Mouse (Mus musculus): ENCODE data around the gene Skap1. TPM values are rescaled to one million over a fixed set of nuclear protein-coding genes. Genes with fewer than 3 reads are reported as not detected.

Skap1 gene
- polyA plus RNA-seq, 2 experiments = 0.11 to 0.14 TPM

DNA sequence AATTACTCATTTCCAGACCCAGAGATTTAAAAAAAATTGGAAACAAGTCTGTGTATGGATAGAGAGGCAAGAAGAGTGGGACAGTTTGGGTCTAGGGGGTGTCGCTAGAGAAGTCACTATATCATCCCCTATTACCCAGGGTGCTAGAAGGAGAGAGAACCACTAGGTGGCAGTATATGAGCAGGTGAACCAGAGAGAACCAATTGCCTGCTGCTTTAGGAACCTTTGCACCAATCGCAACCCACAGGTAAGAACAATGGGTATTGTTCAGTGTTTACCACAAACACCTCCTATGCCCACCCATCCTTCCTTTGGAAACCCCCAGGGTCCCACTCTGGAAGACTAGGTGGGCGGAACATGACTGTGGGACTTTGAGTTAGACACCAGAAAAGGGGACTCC, 295.6 kb downstream of the Skap1 start:
- Histone ChIP-seq H3K9ac (replicated peaks) (no peak overlapping the region), H3K27ac (no peak overlapping the region), H3K9me3 (ENCODE audit: control insufficient read depth, low read length) (no peaks in the 10 kb centered on the region), H3K4me1 (replicated peaks; ENCODE audit: control insufficient read depth in 2 of 2, insufficient read depth in 2 of 2, low read length in 1 of 2) (0 out of 4 replicates have a peak, but pooled peaks cover 0 to under 1% of the 10 kb centered on the region in 2 experiments), H3K27me3 (ENCODE audit: control insufficient read depth, insufficient read depth, low read length) (no peaks in the 10 kb centered on the region), H3K36me3 (replicated peaks; ENCODE audit: control insufficient read depth, insufficient read depth, low read depth) (no peaks in the 10 kb centered on the region), H3K4me2 (ENCODE audit: low read depth) (no peak overlapping the region), H3K4me3 (ENCODE audit: insufficient read depth in 1 of 2, low read depth in 2 of 2, low read length in 2 of 2) (no peak overlapping the region)
- 29% methylated on average over 3 of the region's 3 CpGs for WGBS (ENCODE audit: insufficient replicate concordance)
- ATAC-seq (ENCODE audit: insufficient read depth) (peak; percentile 35; the same call in 1 of the 2 replicates), DNase-seq (ENCODE audit: low read depth in 3 of 3, low spot score in 3 of 3) (peak; percentile 41 to 58 (median 41))
- TF ChIP-seq CTCF (IDR thresholded peaks at IDR 0.05; ENCODE audit: low read depth) = peak; percentile 87
- TF ChIP-seq EP300 (IDR thresholded peaks at IDR 0.05; ENCODE audit: low read depth) = no peak

DNA sequence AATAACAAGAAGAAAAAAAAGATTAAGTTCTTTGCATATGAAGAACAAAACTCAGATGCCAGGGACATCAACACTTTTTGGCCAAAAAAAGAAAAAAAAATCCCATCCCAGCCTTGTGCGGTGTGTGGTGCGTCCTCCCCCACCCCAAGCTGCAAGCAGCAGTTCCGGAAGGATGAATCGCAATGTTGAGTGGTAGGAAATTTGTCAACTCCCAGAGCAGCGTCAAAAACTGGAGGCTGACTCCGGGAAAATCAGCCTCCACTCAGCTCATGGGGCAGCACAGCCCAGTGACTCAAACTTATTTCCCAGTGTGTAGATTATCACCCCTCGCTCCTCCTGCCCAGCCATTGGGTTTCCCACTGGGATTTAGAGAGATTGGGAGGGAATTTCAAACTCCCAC, 297.6 kb downstream of the Skap1 start:
- no peak for DNase-seq (ENCODE audit: low read depth in 3 of 3, low spot score in 3 of 3)
- no peak for TF ChIP-seq EP300 (IDR thresholded peaks at IDR 0.05; ENCODE audit: low read depth)
- no peak for TF ChIP-seq CTCF (IDR thresholded peaks at IDR 0.05; ENCODE audit: low read depth)
- H3K36me3 ChIP-seq (replicated peaks; ENCODE audit: control insufficient read depth, insufficient read depth, low read depth) = no peaks in the 10 kb centered on the region

DNA sequence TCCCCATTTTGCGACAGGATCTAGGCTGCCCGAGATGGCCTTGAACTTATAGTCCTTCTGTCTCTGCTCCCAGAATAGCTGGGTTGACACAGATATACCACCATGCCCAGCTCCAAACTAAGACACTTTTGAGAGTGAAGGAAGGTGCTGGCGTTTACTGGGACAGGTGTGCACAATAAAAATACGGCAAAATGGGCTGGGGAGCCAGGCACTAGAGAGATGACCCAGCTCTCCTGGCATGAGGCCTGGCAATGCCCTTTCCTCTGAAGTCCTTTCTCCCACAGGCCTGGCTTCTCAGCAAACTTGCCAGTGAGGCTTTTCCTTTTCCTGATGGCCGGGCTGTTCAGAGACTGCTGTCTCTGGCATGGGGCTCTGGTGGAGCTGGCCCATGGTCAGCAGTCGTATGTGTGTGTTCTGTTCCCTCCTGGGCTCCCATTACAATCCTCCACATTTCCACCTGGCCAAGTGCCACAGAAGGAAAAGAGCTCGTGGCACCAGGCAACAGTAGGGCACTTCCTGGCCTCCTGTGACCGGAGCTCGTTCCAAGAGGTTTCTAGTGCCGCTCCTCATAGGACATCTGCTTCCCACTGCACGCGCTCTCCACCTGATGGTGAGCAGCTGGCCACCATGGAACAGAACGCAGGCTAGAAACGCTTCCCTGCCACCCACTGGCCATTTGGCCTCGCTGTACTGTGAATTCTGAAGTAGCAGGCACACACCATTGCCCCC, 298.5 kb downstream of the Skap1 start:
- TF ChIP-seq CTCF (IDR thresholded peaks at IDR 0.05; ENCODE audit: low read depth) = no peak
- TF ChIP-seq EP300 (IDR thresholded peaks at IDR 0.05; ENCODE audit: low read depth) = no peak
- Histone ChIP-seq H3K9me3 (ENCODE audit: control insufficient read depth, low read length) (no peaks in the 10 kb centered on the region), H3K27me3 (ENCODE audit: control insufficient read depth, insufficient read depth, low read length) (no peaks in the 10 kb centered on the region), H3K4me2 (ENCODE audit: low read depth) (no peak overlapping the region), H3K4me1 (replicated peaks; ENCODE audit: control insufficient read depth in 2 of 2, insufficient read depth in 2 of 2, low read length in 1 of 2) (0 out of 4 replicates have a peak, but pooled peaks cover 0 to 3% of the 10 kb centered on the region in 2 experiments), H3K27ac (no peak overlapping the region), H3K36me3 (replicated peaks; ENCODE audit: control insufficient read depth, insufficient read depth, low read depth) (no peaks in the 10 kb centered on the region), H3K9ac (replicated peaks) (no peak overlapping the region), H3K4me3 (ENCODE audit: insufficient read depth in 1 of 2, low read depth in 2 of 2, low read length in 2 of 2) (no peak overlapping the region)
- ATAC-seq (ENCODE audit: insufficient read depth) (no peak), DNase-seq (ENCODE audit: low read depth in 3 of 3, low spot score in 3 of 3) (no peak)
- 73% methylated on average over 15 of the region's 15 CpGs for WGBS (ENCODE audit: insufficient replicate concordance)

More for the DNA sequence above, 297.6 kb downstream of the Skap1 start:
- Histone ChIP-seq H3K4me2 (ENCODE audit: low read depth) (no peak overlapping the region), H3K4me1 (replicated peaks; ENCODE audit: control insufficient read depth in 2 of 2, insufficient read depth in 2 of 2, low read length in 1 of 2) (0 out of 4 replicates have a peak, but pooled peaks cover 0 to 3% of the 10 kb centered on the region in 2 experiments), H3K9me3 (ENCODE audit: control insufficient read depth, low read length) (no peaks in the 10 kb centered on the region), H3K27ac (no peak overlapping the region), H3K9ac (replicated peaks) (no peak overlapping the region), H3K4me3 (ENCODE audit: insufficient read depth in 1 of 2, low read depth in 2 of 2, low read length in 2 of 2) (no peak overlapping the region), H3K27me3 (ENCODE audit: control insufficient read depth, insufficient read depth, low read length) (no peaks in the 10 kb centered on the region)
- ATAC-seq (ENCODE audit: insufficient read depth) = no peak
- 52% methylated on average over 7 of the region's 7 CpGs for WGBS (ENCODE audit: insufficient replicate concordance)

DNA sequence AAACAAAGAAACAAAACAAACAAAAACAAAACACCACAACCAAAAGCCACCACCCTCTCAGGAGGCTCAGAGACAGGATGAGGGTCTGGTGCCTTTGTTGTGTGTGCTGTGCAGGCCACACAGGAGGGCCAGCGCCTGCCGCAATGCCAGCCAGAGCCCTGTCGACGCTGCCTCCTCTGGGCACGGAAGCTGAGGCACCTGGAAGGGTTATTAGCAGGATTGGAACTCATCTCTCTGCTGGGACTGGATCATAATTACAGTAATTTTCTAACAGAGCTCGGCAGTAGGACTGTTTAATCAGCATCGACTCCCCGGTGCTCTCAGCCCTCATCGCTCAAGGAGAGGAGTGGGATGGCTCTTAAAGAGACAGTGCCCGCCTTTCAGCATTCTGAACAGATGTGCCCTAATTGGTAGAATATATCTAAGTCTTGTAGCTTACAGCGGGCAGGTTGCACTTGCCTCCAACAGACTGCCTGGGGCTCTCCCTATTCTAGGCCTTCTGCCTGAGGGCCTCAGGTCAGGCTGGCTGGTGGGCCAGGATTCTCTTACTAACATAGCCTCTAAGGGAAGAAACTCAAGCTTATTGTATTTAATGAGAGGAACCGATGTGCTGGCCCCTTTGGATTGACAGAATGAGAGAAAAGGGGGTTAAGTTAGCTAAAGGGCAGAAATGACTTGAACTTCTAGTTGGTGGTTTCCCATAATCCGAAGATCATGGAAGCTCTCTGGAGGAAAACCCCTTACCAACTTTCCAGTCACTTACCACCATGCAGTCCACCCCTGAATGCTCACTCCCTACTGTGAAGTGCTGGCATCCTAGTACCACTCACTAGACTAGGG, 300.3 kb downstream of the Skap1 start:
- no peaks in the 10 kb centered on the region for H3K36me3 ChIP-seq (replicated peaks; ENCODE audit: control insufficient read depth, insufficient read depth, low read depth)
- 60% methylated on average over 13 of the region's 13 CpGs for WGBS (ENCODE audit: insufficient replicate concordance)
- no peak for TF ChIP-seq EP300 (IDR thresholded peaks at IDR 0.05; ENCODE audit: low read depth)
- no peak for TF ChIP-seq CTCF (IDR thresholded peaks at IDR 0.05; ENCODE audit: low read depth)
- no peak overlapping the region for H3K27ac ChIP-seq
- no peaks in the 10 kb centered on the region for H3K27me3 ChIP-seq (ENCODE audit: control insufficient read depth, insufficient read depth, low read length)
- no peak overlapping the region for H3K4me3 ChIP-seq (ENCODE audit: insufficient read depth in 1 of 2, low read depth in 2 of 2, low read length in 2 of 2)
- H3K4me1 ChIP-seq (replicated peaks; ENCODE audit: control insufficient read depth in 2 of 2, insufficient read depth in 2 of 2, low read length in 1 of 2) = 0 out of 4 replicates have a peak, but pooled peaks cover 0 to 3% of the 10 kb centered on the region in 2 experiments
- ATAC-seq (ENCODE audit: insufficient read depth) = no peak
- DNase-seq (ENCODE audit: low read depth in 3 of 3, low spot score in 3 of 3) = no peak
- no peak overlapping the region for H3K4me2 ChIP-seq (ENCODE audit: low read depth)
- no peaks in the 10 kb centered on the region for H3K9me3 ChIP-seq (ENCODE audit: control insufficient read depth, low read length)
- no peak overlapping the region for H3K9ac ChIP-seq (replicated peaks)

DNA sequence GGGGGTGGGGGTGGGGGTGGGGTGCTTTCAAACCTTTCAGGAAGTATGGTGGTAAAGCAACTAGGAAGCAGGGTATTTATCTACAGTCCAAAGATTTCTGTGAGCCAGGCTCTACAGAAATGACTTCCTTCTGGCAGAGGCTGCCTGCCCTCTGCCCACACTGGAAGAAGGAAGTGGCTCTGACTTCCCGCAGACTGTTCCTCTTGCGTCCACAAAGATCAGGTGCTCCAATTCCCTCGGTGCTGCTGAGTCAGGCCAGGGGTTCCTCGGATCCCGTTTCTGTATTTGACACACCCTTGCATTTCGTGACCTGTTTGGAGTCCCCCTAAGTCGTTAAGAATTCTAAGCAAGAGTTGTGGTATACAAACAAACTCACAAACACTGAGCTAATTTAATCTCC, 301.3 kb downstream of the Skap1 start:
- DNase-seq (ENCODE audit: low read depth in 3 of 3, low spot score in 3 of 3) = no peak
- H3K27me3 ChIP-seq (ENCODE audit: control insufficient read depth, insufficient read depth, low read length) = no peaks in the 10 kb centered on the region
- H3K36me3 ChIP-seq (replicated peaks; ENCODE audit: control insufficient read depth, insufficient read depth, low read depth) = peaks cover 3% of the 10 kb centered on the region; the same call in 1 of the 2 replicates
- WGBS (ENCODE audit: insufficient replicate concordance) = 13% methylated on average over 7 of the region's 7 CpGs
- H3K9me3 ChIP-seq (ENCODE audit: control insufficient read depth, low read length) = no peaks in the 10 kb centered on the region
- no peak overlapping the region for H3K27ac ChIP-seq
- ATAC-seq (ENCODE audit: insufficient read depth) = peak; percentile 28; the same call in 1 of the 2 replicates
- no peak overlapping the region for H3K4me2 ChIP-seq (ENCODE audit: low read depth)
- H3K9ac ChIP-seq (replicated peaks) = no peak overlapping the region
- no peak overlapping the region for H3K4me3 ChIP-seq (ENCODE audit: insufficient read depth in 1 of 2, low read depth in 2 of 2, low read length in 2 of 2)
- no peak for TF ChIP-seq EP300 (IDR thresholded peaks at IDR 0.05; ENCODE audit: low read depth)
- TF ChIP-seq CTCF (IDR thresholded peaks at IDR 0.05; ENCODE audit: low read depth) = no peak
- 0 out of 4 replicates have a peak, but pooled peaks cover 0 to 3% of the 10 kb centered on the region in 2 experiments for H3K4me1 ChIP-seq (replicated peaks; ENCODE audit: control insufficient read depth in 2 of 2, insufficient read depth in 2 of 2, low read length in 1 of 2)
